Mouse (Mus musculus) Patski (cell line): ENCODE measurements around the gene Bbof1. TPM values are rescaled to one million over a fixed set of nuclear protein-coding genes. Genes with fewer than 3 reads are reported as not detected.

Source experiments
- ATAC-seq: fragments of 100-300 bp; one replicate; pipeline ENCODE4 v1.8.0; 2021
- CTCF ChIA-PET: fragments of 350-600 bp; sonication (Branson Sonifier 250); formaldehyde crosslinking; loops from one replicate; lab custom pipeline; 2022; ENCODE audit warnings: inconsistent platforms; lab: Charles Lee
- POLR2A ChIA-PET: fragments of 350-600 bp; sonication (Branson Sonifier 250); formaldehyde crosslinking; loops from one replicate; lab custom pipeline; 2022; ENCODE audit warnings: antibody characterized with exemption, inconsistent platforms; lab: Charles Lee
- DNase-seq: peaks from one replicate; pipeline ENCODE4 v3.0.0-alpha.2; 2011; ENCODE audit warnings: low read depth, low spot score
- H3K27me3 ChIP-seq: fragments of 371-371 bp; one replicate; pipeline ENCODE4 v1.5.1; 2021
- CTCF ChIP-seq: fragments of 100-300 bp; IDR thresholded peaks from one replicate; pipeline ENCODE4 v1.5.1; 2021
- in situ Hi-C: fragments of 300-500 bp; cut with MboI; formaldehyde crosslinking; loops from 3 replicates; pipeline ENCODE4 v1.11.1; 2018; ENCODE audit warnings: low pct_unique_long_range_greater_than_20kb, mixed read lengths
- polyA plus RNA-seq: library from polyadenylated mRNA; unstranded; gene quantifications from one replicate; pipeline ENCODE4 v1.2.3, GENCODE M21; 2021

The Bbof1 gene
- polyA plus RNA-seq, 1 experiment from 2014 or later: 2.2 TPM

DNA sequence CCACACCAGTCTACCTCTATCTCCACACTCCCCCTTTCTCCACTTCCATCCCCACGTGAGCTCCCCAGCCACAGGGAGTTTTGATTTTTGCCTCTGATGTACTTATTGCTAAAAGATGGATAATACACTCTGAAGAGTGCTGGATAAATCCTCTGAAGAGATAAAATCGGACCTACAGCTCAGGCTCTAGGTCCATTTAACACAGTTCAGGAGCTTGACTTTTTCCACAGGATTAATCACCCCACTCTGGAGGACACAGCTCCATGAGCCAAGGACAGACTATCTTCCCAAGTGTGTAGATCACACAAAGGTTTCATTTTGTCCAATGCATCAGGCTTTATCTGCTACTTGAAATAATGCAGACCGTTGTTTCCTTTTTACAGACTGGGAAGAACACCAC lies 8.8 kb upstream of the Bbof1 start:
- no peak for TF ChIP-seq CTCF
- no peaks in the 10 kb centered on the region for H3K27me3 ChIP-seq
- ChIA-PET CTCF (no interaction called here), POLR2A (no interaction called here)
- in situ Hi-C loops: no loop called here
- DNase-seq: no peak
- ATAC-seq: no peak

DNA sequence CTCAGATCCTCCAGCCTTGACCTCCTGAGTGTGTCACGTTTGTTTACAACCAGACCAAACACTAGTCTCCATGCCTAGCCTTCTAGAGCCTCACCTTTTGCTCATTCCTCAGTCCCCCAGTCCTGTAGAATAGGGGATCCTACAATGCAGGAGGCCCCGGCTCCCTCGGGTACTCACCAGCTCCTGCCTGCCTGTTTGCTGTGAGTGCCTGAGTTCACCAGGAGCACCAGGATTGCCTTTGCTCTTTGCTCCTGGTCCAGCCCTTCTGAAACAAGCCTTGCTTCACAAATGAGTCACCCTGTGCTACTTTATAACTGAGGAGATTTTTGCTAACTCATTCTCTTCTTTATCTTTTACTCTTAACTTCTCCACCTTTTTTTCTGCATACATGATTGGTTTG lies 8.2 kb upstream of the Bbof1 start:
- ChIA-PET CTCF (no interaction called here), POLR2A (no interaction called here)
- no peaks in the 10 kb centered on the region for H3K27me3 ChIP-seq
- no peak for TF ChIP-seq CTCF
- DNase-seq (no peak), ATAC-seq (no peak)
- in situ Hi-C loops: no loop called here

DNA sequence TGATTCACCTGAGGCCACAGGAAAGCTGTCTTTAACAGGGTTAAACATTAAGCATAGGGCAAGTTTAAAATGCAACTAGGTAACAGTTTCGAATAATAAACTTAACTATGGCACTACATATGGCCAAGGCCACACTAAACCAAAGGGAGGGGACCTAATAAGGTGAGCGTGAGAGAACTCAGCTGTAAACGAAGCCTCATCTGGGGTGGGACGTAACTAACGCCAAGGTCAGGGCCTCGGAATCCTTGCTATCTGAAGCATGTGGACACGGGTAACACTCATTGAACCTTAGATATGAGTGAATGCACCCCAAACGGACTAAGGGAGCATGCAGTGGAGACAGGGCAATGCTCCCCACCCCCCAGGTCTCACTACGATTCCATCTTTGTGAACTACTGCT lies 5.9 kb upstream of the Bbof1 start:
- CTCF ChIA-PET: no interaction called here
- no peak for DNase-seq
- in situ Hi-C loops: no loop called here
- no peaks in the 10 kb centered on the region for H3K27me3 ChIP-seq
- POLR2A ChIA-PET: no interaction called here
- TF ChIP-seq CTCF: no peak
- ATAC-seq: no peak

DNA sequence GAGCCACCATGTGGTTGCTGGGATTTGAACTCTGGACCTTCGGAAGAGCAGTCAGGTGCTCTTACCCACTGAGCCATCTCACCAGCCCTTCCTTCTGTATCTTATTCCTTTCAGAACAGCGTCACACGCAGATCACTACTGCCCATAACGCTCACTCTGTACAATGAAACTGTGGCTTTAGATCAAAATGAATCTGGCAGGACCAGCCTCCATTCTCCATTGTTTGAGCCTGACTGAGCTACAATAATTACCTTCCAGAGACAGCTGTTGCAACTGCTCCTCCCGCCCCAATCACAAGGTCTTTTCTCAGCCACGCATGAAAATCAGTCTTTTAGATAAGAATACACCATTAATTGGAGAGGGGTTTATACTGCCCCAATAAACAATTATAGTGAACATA lies 4.3 kb upstream of the Bbof1 start:
- CTCF ChIA-PET: interaction anchor here (0.6 to 1.2 kb wide), 3 partner anchors 12 to 62 kb away, joined by 3 read pairs; partner anchors contain the start of gene Rnf113a2
- TF ChIP-seq CTCF: no peak
- POLR2A ChIA-PET: no interaction called here
- in situ Hi-C loops: no loop called here
- no peak for DNase-seq
- no peaks in the 10 kb centered on the region for H3K27me3 ChIP-seq
- ATAC-seq: no peak

DNA sequence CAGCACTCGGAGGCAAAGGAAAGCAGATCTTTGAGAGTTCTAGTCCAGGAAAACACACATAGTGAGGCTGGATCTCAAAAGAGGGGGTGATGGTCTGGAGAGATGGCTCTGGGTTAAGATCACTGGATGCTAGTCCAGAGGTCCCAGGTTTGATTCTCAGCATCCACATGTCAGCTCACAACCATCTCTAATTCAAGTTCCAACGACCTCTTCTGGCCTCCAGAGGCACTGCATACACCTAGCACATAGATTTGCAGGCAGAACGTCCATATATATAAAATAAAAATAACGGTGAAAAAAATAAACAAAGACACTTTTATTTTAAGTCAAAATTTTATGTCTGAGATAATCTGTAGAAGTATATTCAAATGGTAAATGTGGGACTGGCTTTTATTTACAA lies 1.6 kb upstream of the Bbof1 start:
- TF ChIP-seq CTCF: peak; percentile 32
- POLR2A ChIA-PET: no interaction called here

DNA sequence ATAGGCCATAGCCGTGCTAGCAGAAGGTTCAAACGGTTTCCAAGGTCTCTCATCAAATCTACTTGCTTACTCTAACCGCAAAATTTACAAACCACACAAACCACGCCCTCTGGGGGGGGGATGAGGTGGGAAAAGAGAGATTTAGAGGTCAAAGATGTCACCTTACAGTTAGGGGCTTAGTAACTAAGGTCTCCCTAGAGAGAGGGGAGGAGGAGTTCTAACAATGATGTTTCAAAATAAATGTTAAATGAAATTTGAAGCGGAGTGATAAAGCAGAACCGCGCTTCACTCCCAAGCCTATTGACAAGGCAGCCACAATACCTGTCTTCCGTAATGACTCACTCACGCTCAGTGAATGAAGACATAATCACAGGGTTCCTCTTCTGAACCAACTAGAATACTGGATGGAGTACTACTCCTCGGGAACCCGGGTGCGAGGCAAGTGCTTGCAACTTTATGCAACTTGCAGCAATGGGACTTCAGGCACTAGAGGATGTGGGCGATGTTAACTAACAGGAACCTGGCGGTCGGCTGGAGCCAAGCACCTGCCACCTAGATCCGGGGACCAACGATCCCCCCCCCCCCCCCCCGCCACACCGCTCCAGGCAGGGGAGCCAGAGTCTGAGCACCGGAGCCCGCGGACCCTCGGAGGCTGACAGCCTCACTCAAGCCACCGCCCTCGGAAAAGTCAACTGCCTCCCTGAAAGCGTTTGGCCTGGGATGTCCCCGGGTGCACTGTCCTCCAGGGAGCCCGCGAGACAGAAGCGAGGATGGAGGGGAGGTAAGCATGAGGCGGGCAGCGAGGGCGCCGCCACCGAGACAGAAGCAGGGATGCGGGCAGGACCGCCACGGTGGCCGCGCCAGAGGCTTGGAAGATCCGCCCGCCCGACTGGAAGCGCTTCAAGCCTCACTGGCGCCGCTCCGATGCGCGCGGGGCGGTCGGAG lies 725 bp upstream of the Bbof1 start:
- DNase-seq (no peak), ATAC-seq (peak; percentile 49)
- in situ Hi-C loops: loop anchor here (5.0 kb wide), 1 partner anchor 46 kb away; the partner anchor contains the start of genes Coq6 and Fam161b
- ChIA-PET POLR2A (no interaction called here), CTCF (no interaction called here)
- TF ChIP-seq CTCF: no peak
- H3K27me3 ChIP-seq: no peaks in the 10 kb centered on the region

More for the DNA sequence above, 1.6 kb upstream of the Bbof1 start:
- in situ Hi-C loops: loop anchor here (5.0 kb wide), 1 partner anchor 45 kb away; the partner anchor contains the start of genes Coq6 and Fam161b
- CTCF ChIA-PET: no interaction called here
- no peak for DNase-seq
- no peaks in the 10 kb centered on the region for H3K27me3 ChIP-seq
- ATAC-seq: no peak

DNA sequence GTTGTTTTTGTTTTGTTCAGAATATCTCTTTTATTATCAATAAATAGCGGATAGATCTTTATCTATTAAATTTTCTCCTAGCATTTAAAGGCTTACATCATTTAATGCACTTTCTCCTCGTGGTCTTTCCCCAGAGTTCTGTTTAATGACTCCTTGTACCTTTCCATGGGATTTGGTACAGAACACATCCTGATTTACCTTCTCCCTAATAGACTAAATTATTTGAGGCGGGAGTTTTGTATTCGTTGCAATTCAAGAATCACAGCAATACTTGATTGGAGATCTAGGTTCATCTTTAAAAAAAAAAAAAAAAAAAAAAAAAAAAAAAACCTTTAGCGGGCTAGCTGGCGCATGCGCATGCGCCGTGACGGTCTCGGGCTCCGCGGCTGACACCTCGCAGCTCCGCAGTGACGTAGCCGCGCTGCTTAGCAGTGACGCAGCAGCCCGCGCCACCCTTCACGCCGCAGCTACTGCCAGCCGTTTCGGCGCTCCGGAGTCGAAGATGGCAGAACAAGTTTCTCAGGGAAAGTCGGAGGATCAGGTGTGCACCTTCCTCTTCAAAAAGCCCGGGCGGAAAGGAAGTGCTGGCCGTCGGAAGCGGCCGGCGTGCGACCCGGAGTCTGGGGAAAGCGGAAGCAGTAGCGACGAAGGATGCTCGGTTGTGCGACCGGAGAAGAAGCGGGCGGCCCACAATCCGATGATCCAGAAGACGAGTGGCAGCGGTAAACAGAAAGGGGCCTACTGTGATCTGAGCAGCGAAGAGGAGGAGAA lies 8.1 kb downstream of the Bbof1 start, which contains the start of gene Rnf113a2:
TSS of gene Rnf113a2 (plus strand) at position 363 of the 771 bp plus-strand sequence.
- ChIA-PET CTCF (interaction anchor here (1.3 to 1.4 kb wide), 2 partner anchors 12 to 18 kb away, joined by 3 to 4 read pairs; no protein-coding TSS in a partner anchor), POLR2A (interaction anchor here (0.8 kb wide), 1 partner anchor 31 kb away, joined by 3 read pairs; no protein-coding TSS in a partner anchor)
- no peaks in the 10 kb centered on the region for H3K27me3 ChIP-seq
- in situ Hi-C loops: no loop called here
- DNase-seq (no peak), ATAC-seq (no peak)
- TF ChIP-seq CTCF: no peak

DNA sequence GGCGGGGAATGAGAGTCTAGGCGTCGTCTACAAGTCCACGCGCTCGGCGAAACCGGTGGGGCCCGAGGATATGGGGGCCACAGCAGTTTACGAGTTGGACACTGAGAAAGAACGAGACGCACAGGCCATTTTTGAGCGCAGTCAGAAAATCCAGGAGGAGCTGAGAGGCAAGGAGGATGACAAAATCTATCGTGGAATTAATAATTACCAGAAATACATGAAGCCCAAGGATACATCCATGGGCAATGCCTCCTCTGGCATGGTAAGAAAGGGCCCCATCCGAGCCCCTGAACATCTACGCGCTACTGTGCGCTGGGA lies 8.7 kb downstream of the Bbof1 start:
- no peaks in the 10 kb centered on the region for H3K27me3 ChIP-seq
- DNase-seq (no peak), ATAC-seq (no peak)
- TF ChIP-seq CTCF: no peak
- ChIA-PET POLR2A (interaction anchor here (0.8 kb wide), 1 partner anchor 30 kb away, joined by 3 read pairs; no protein-coding TSS in a partner anchor), CTCF (interaction anchor here (1.4 kb wide), 1 partner anchor 19 kb away, joined by 4 read pairs; no protein-coding TSS in a partner anchor)
- in situ Hi-C loops: no loop called here

DNA sequence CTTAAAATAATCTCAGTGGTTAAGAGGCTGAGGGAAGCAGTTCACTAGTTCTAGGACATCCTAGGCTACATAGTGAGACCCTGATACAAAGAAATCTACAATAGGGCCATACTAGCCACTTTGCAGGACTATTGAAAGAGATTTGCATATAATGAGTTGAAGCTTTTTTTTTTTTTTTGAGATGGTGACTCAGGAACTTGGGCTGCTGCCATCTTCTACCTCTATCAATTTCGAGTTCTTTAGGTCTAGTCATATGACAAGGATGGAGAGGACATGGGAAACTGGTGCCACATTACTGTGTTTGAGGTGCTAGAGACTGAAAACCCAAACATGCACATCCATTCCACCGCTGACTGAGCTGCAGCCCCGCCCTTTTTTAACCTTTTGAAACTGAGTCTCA lies 15.1 kb downstream of the Bbof1 start:
- CTCF ChIA-PET: no interaction called here
- in situ Hi-C loops: no loop called here
- TF ChIP-seq CTCF: no peak

DNA sequence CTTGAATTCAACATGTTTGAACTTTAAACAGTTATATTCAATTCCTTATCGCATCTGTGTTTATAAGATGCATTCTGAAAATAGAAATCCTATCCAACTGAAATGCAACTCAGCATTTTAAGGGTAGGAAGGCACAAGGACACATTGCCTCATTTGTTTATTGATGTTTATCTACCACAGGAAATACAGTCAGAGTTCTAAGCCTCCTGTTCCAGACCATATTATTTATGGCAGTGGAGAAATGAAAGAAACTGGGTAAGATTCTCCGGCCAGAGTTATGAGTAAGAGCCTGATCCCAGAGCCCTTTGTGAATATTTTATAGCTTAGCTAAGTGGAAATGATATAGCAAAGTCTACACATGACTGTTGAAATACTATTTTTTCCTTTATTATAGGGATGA lies 21.0 kb downstream of the Bbof1 start:
- no peak for TF ChIP-seq CTCF
- no peak for ATAC-seq
- CTCF ChIA-PET: interaction anchor here (1.0 to 1.2 kb wide), 2 partner anchors 13 to 18 kb away, joined by 3 read pairs; no protein-coding TSS in a partner anchor
- H3K27me3 ChIP-seq: no peaks in the 10 kb centered on the region
- DNase-seq: no peak
- in situ Hi-C loops: no loop called here
- POLR2A ChIA-PET: no interaction called here

More for the DNA sequence above, 15.1 kb downstream of the Bbof1 start:
- DNase-seq: no peak
- no peaks in the 10 kb centered on the region for H3K27me3 ChIP-seq
- ATAC-seq: no peak
- POLR2A ChIA-PET: no interaction called here
